Mouse (Mus musculus) heart, embryonic 16.5 days (tissue): ENCODE results near the gene Ncoa1. TPM values are rescaled to one million over a fixed set of nuclear protein-coding genes. Genes with fewer than 3 reads are reported as not detected.

Experiments used
- ATAC-seq: fragments of 200-750 bp; cut with Nextera tagmentation; replicated peaks from 2 replicates; pipeline ENCODE4 v1.8.0; 2017; ENCODE audit warnings: moderate number of reproducible peaks; ENCODE audit not compliant: insufficient read depth, low FRiP score; ENCODE audit errors: extremely low read depth
- H3K27ac ChIP-seq: fragments of 300-500 bp; sonication (generic); 2 replicates; pipeline ENCODE4 v1.5.1; 2014; ENCODE audit warnings: mild to moderate bottlenecking, low read length, control low read depth, moderate library complexity
- H3K27me3 ChIP-seq: fragments of 300-500 bp; sonication (generic); 2 replicates; pipeline ENCODE4 v1.6.1; 2014; ENCODE audit warnings: low read length, mixed read lengths; ENCODE audit not compliant: control insufficient read depth, insufficient read depth
- H3K36me3 ChIP-seq: fragments of 300-500 bp; sonication (generic); 2 replicates; pipeline ENCODE4 v1.6.1; 2014; ENCODE audit not compliant: control insufficient read depth, insufficient read depth
- H3K4me1 ChIP-seq: fragments of 300-500 bp; sonication (generic); 2 replicates; pipeline ENCODE4 v1.6.1; 2014; ENCODE audit warnings: low read length, mixed read lengths; ENCODE audit not compliant: control insufficient read depth, insufficient read depth
- H3K4me2 ChIP-seq: fragments of 300-500 bp; sonication (generic); 2 replicates; pipeline ENCODE4 v1.6.1; 2014; ENCODE audit warnings: low read depth, mild to moderate bottlenecking, control low read depth, low read length
- H3K4me3 ChIP-seq: fragments of 300-500 bp; sonication (generic); 2 replicates; pipeline ENCODE4 v1.5.1; 2014; ENCODE audit warnings: mild to moderate bottlenecking, control low read depth, low read length
- H3K9ac ChIP-seq: fragments of 300-500 bp; sonication (generic); 2 replicates; pipeline ENCODE4 v1.6.1; 2014; ENCODE audit warnings: low read length, control low read depth
- H3K9me3 ChIP-seq: fragments of 300-500 bp; sonication (generic); replicated peaks from 2 replicates; pipeline ENCODE4 v1.6.1; 2016; ENCODE audit warnings: low read length; ENCODE audit not compliant: control insufficient read depth
- WGBS: fragments of 180-500 bp; shearing (Covaris S2); extraction: QIAGEN DNeasy Blood & Tissue Kit; methylation state at CpG from one replicate; pipeline ENCODE4 v1.1.7; 2014; 5-methylcytosine and 5-hydroxymethylcytosine counted together
- polyA plus RNA-seq: library from polyadenylated mRNA; unstranded; fragments of >200 nt; fragmentation: Nextera tagmentation; extraction: Ambion mirVana; gene quantifications from 2 replicates; pipeline ENCODE4 v1.2.1, GENCODE M21; 2015

Ncoa1 gene
- polyA plus RNA-seq, 1 experiment from 2014 or later: 6.0 TPM

GRCm38 (mm10) chr12:4433549-4433948, 43.4 kb downstream of the Ncoa1 start:
- WGBS: 77% methylated on average over 2 of the region's 2 CpGs
- no peaks in the 10 kb centered on the region for H3K9me3 ChIP-seq
- peaks cover 6% of the 10 kb centered on the region for H3K4me1 ChIP-seq
- H3K4me3 ChIP-seq: no peak overlapping the region
- H3K4me2 ChIP-seq: no peak overlapping the region
- no peak overlapping the region for H3K9ac ChIP-seq
- no peak for ATAC-seq
- H3K27ac ChIP-seq: no peak overlapping the region
- no peaks in the 10 kb centered on the region for H3K27me3 ChIP-seq
- H3K36me3 ChIP-seq: no peaks in the 10 kb centered on the region

GRCm38 (mm10) chr12:4431978-4432377, 45.0 kb downstream of the Ncoa1 start:
- Histone ChIP-seq H3K4me3 (no peak overlapping the region), H3K9me3 (no peaks in the 10 kb centered on the region), H3K4me1 (peaks cover 6% of the 10 kb centered on the region), H3K27ac (no peak overlapping the region), H3K4me2 (no peak overlapping the region), H3K27me3 (no peaks in the 10 kb centered on the region), H3K9ac (no peak overlapping the region), H3K36me3 (no peaks in the 10 kb centered on the region)
- no peak for ATAC-seq
- WGBS: 75% methylated on average over 5 of the region's 5 CpGs

- 62% methylated on average over 3 of the region's 3 CpGs for WGBS
- H3K27ac ChIP-seq: no peak overlapping the region
- no peak for ATAC-seq
Measured at GRCm38 (mm10) chr12:4430061-4430825, 46.7 kb downstream of the Ncoa1 start.

GRCm38 (mm10) chr12:4418824-4419223, 58.2 kb downstream of the Ncoa1 start:
- Histone ChIP-seq H3K4me3 (no peak overlapping the region), H3K27ac (no peak overlapping the region), H3K9ac (no peak overlapping the region), H3K9me3 (no peaks in the 10 kb centered on the region), H3K4me2 (no peak overlapping the region), H3K4me1 (no peaks in the 10 kb centered on the region), H3K27me3 (no peaks in the 10 kb centered on the region), H3K36me3 (0 out of 2 replicates have a peak, but pooled peaks cover 3% of the 10 kb centered on the region)
- WGBS: 82% methylated on average over 4 of the region's 4 CpGs
- ATAC-seq: no peak

More at GRCm38 (mm10) chr12:4430061-4430825, 46.7 kb downstream of the Ncoa1 start:
- no peaks in the 10 kb centered on the region for H3K36me3 ChIP-seq
- no peak overlapping the region for H3K9ac ChIP-seq
- H3K4me2 ChIP-seq: no peak overlapping the region
- H3K27me3 ChIP-seq: no peaks in the 10 kb centered on the region
- H3K4me1 ChIP-seq: peaks cover 6% of the 10 kb centered on the region
- H3K9me3 ChIP-seq: no peaks in the 10 kb centered on the region
- no peak overlapping the region for H3K4me3 ChIP-seq

- H3K9me3 ChIP-seq: no peaks in the 10 kb centered on the region
- no peak overlapping the region for H3K27ac ChIP-seq
- H3K9ac ChIP-seq: no peak overlapping the region
- ATAC-seq: no peak
- H3K36me3 ChIP-seq: 0 out of 2 replicates have a peak, but pooled peaks cover 3% of the 10 kb centered on the region
- H3K4me2 ChIP-seq: no peak overlapping the region
- WGBS: 79% methylated on average over 3 of the region's 3 CpGs
- H3K27me3 ChIP-seq: no peaks in the 10 kb centered on the region
- H3K4me3 ChIP-seq: no peak overlapping the region
- no peaks in the 10 kb centered on the region for H3K4me1 ChIP-seq
Measured at GRCm38 (mm10) chr12:4417626-4418263, 59.2 kb downstream of the Ncoa1 start.

- H3K9me3 ChIP-seq: no peaks in the 10 kb centered on the region
- ATAC-seq: no peak
- no peak overlapping the region for H3K27ac ChIP-seq
- H3K4me3 ChIP-seq: no peak overlapping the region
- H3K4me2 ChIP-seq: no peak overlapping the region
- no peaks in the 10 kb centered on the region for H3K4me1 ChIP-seq
- H3K9ac ChIP-seq: no peak overlapping the region
- no peaks in the 10 kb centered on the region for H3K27me3 ChIP-seq
- 40% methylated on average over 2 of the region's 2 CpGs for WGBS
- no peaks in the 10 kb centered on the region for H3K36me3 ChIP-seq
Measured at GRCm38 (mm10) chr12:4407085-4407484, 69.9 kb downstream of the Ncoa1 start.

GRCm38 (mm10) chr12:4406155-4406554, 70.8 kb downstream of the Ncoa1 start:
- WGBS: 75% methylated on average over 3 of the region's 3 CpGs
- no peak overlapping the region for H3K9ac ChIP-seq

GRCm38 (mm10) chr12:4403206-4403605, 73.8 kb downstream of the Ncoa1 start:
- Histone ChIP-seq H3K27me3 (no peaks in the 10 kb centered on the region), H3K36me3 (no peaks in the 10 kb centered on the region), H3K4me1 (no peaks in the 10 kb centered on the region), H3K27ac (no peak overlapping the region), H3K4me2 (no peak overlapping the region), H3K9ac (no peak overlapping the region), H3K9me3 (no peaks in the 10 kb centered on the region), H3K4me3 (no peak overlapping the region)
- no peak for ATAC-seq
- WGBS: 71% methylated on average over 4 of the region's 4 CpGs

More at GRCm38 (mm10) chr12:4406155-4406554, 70.8 kb downstream of the Ncoa1 start:
- H3K9me3 ChIP-seq: no peaks in the 10 kb centered on the region
- ATAC-seq: no peak
- no peaks in the 10 kb centered on the region for H3K27me3 ChIP-seq
- no peak overlapping the region for H3K4me3 ChIP-seq
- no peaks in the 10 kb centered on the region for H3K36me3 ChIP-seq
- no peak overlapping the region for H3K4me2 ChIP-seq
- H3K4me1 ChIP-seq: no peaks in the 10 kb centered on the region
- no peak overlapping the region for H3K27ac ChIP-seq

GRCm38 (mm10) chr12:4396221-4396620, 80.8 kb downstream of the Ncoa1 start:
- H3K9ac ChIP-seq: no peak overlapping the region
- no peak overlapping the region for H3K4me3 ChIP-seq
- H3K9me3 ChIP-seq: no peaks in the 10 kb centered on the region
- no peaks in the 10 kb centered on the region for H3K36me3 ChIP-seq
- no peaks in the 10 kb centered on the region for H3K27me3 ChIP-seq
- H3K4me2 ChIP-seq: no peak overlapping the region
- 77% methylated on average over 7 of the region's 7 CpGs for WGBS
- H3K4me1 ChIP-seq: peaks cover 10% of the 10 kb centered on the region; the same call in 1 of the 2 replicates
- H3K27ac ChIP-seq: no peak overlapping the region
- ATAC-seq: no peak
